Mouse (Mus musculus) CH12.LX (cell line): ENCODE measurements around the gene Tcf25. TPM values are rescaled to one million over a fixed set of nuclear protein-coding genes. Genes with fewer than 3 reads are reported as not detected.

Experiments used
- DNase-seq: peaks from one replicate; pipeline ENCODE4 v3.0.0-alpha.2; 2013; ENCODE audit errors: extremely low read depth
- H3K27ac ChIP-seq: 2 replicates; pipeline ENCODE4 v1.5.1; 2012; ENCODE audit warnings: low read depth, mild to moderate bottlenecking, control low read depth, moderate library complexity; ENCODE audit not compliant: insufficient read depth
- H3K27me3 ChIP-seq: replicated peaks from 2 replicates; pipeline ENCODE3; 2012; ENCODE audit warnings: inconsistent platforms
- H3K36me3 ChIP-seq, 2 experiments: replicated peaks in 1 of 2; 2 replicates each; pipeline versions ENCODE3 to v1.6.1; 2012; ENCODE audit warnings: inconsistent platforms in 1 of 2, low read length in 1 of 2, mild to moderate bottlenecking in 1 of 2, mixed read lengths in 1 of 2, moderate library complexity in 1 of 2; ENCODE audit not compliant: control insufficient read depth in 1 of 2, insufficient read depth in 1 of 2
- H3K4me1 ChIP-seq, 2 experiments: 2 replicates each; pipeline ENCODE4 v1.6.1; 2012; ENCODE audit warnings: inconsistent platforms in 1 of 2, moderate library complexity in 1 of 2; ENCODE audit not compliant: insufficient read depth in 2 of 2, control insufficient read depth in 1 of 2
- H3K4me2 ChIP-seq: 2 replicates; pipeline ENCODE4 v1.6.1; 2012; ENCODE audit warnings: low read depth, mild to moderate bottlenecking, control low read depth; ENCODE audit not compliant: poor library complexity, insufficient read depth, severe bottlenecking
- H3K4me3 ChIP-seq, 3 experiments: fragments of 150-350 bp in 1 of 3; sonication (generic) in 1 of 3; replicated peaks in 1 of 3; 2 replicates each; pipeline versions ENCODE3 to v1.5.1; 2011 to 2012; ENCODE audit warnings: low read depth in 2 of 3, low read length in 2 of 3, mild to moderate bottlenecking in 2 of 3, moderate library complexity in 2 of 3, control low read depth in 1 of 3, improper control_type of control experiment in 1 of 3, inconsistent platforms in 1 of 3, mixed read lengths in 1 of 3; ENCODE audit not compliant: poor library complexity in 1 of 3
- H3K79me2 ChIP-seq: replicated peaks from 2 replicates; pipeline ENCODE4 v1.6.1; 2012; ENCODE audit warnings: mild to moderate bottlenecking, moderate library complexity; ENCODE audit not compliant: control insufficient read depth, poor library complexity, insufficient read depth, severe bottlenecking; ENCODE audit errors: extremely low read depth
- H3K9ac ChIP-seq: 2 replicates; pipeline ENCODE4 v1.6.1; 2012; ENCODE audit warnings: low read depth, mild to moderate bottlenecking, control low read depth, moderate library complexity; ENCODE audit not compliant: insufficient read depth
- H3K9me3 ChIP-seq: replicated peaks from 2 replicates; pipeline ENCODE3; 2012; ENCODE audit warnings: low read length, inconsistent platforms, mixed read lengths
- BHLHE40 ChIP-seq: IDR thresholded peaks from 2 replicates; pipeline ENCODE4 v1.6.1; 2011; ENCODE audit warnings: mild to moderate bottlenecking, low read depth, low read length, improper control_type of control experiment
- EP300 ChIP-seq: IDR thresholded peaks from 2 replicates; pipeline ENCODE4 v1.6.1; 2011; ENCODE audit warnings: low read length, improper control_type of control experiment
- GABPA ChIP-seq: IDR thresholded peaks from 2 replicates; pipeline ENCODE4 v1.6.1; 2012; ENCODE audit warnings: low read depth, low read length, improper control_type of control experiment, inconsistent platforms; ENCODE audit not compliant: insufficient replicate concordance
- IRF4 ChIP-seq: IDR thresholded peaks from 2 replicates; pipeline ENCODE4 v1.6.1; 2014; ENCODE audit warnings: low read depth, mild to moderate bottlenecking, inconsistent platforms, low read length, improper control_type of control experiment
- JUN ChIP-seq: IDR thresholded peaks from 2 replicates; pipeline ENCODE4 v1.6.1; 2011; ENCODE audit warnings: low read depth, mild to moderate bottlenecking, low read length, improper control_type of control experiment, moderate library complexity; ENCODE audit not compliant: insufficient read depth
- JUND ChIP-seq: conservative IDR thresholded peaks from 2 replicates; pipeline ENCODE4 v1.6.1; 2011; ENCODE audit warnings: low read depth, low read length, improper control_type of control experiment
- MAX ChIP-seq: IDR thresholded peaks from 2 replicates; pipeline ENCODE4 v1.6.1; 2011; ENCODE audit warnings: low read length, improper control_type of control experiment
- MAZ ChIP-seq: IDR thresholded peaks from 2 replicates; pipeline ENCODE4 v1.6.1; 2012; ENCODE audit warnings: low read depth, mild to moderate bottlenecking, inconsistent platforms, low read length, improper control_type of control experiment, moderate library complexity
- MXI1 ChIP-seq: IDR thresholded peaks from 2 replicates; pipeline ENCODE4 v1.6.1; 2011; ENCODE audit warnings: mild to moderate bottlenecking, low read depth, low read length, improper control_type of control experiment
- MYC ChIP-seq: IDR thresholded peaks from 2 replicates; pipeline ENCODE4 v1.6.1; 2011; ENCODE audit warnings: low read depth, mild to moderate bottlenecking, improper control_type of control experiment, low read length
- NRF1 ChIP-seq: IDR thresholded peaks from 2 replicates; pipeline ENCODE4 v1.6.1; 2014; ENCODE audit warnings: low read depth, mild to moderate bottlenecking, inconsistent platforms, low read length, improper control_type of control experiment, moderate library complexity
- PAX5 ChIP-seq: IDR thresholded peaks from 2 replicates; pipeline ENCODE4 v1.6.1; 2012; ENCODE audit warnings: low read length, inconsistent platforms, mixed read lengths
- POLR2A ChIP-seq: IDR thresholded peaks from 2 replicates; pipeline ENCODE4 v1.6.1; 2011; ENCODE audit warnings: low read depth, mild to moderate bottlenecking, improper control_type of control experiment, low read length
- POLR2AphosphoS2 ChIP-seq: IDR thresholded peaks from 2 replicates; pipeline ENCODE4 v1.6.1; 2011; ENCODE audit warnings: low read depth, low read length, improper control_type of control experiment
- SIN3A ChIP-seq: IDR thresholded peaks from 2 replicates; pipeline ENCODE4 v1.6.1; 2012; ENCODE audit warnings: low read length, improper control_type of control experiment, inconsistent platforms
- TBP ChIP-seq: conservative IDR thresholded peaks from 2 replicates; pipeline ENCODE4 v1.6.1; 2011; ENCODE audit warnings: low read depth, low read length, improper control_type of control experiment
- USF2 ChIP-seq: conservative IDR thresholded peaks from 2 replicates; pipeline ENCODE4 v1.6.1; 2011; ENCODE audit warnings: low read depth, low read length, improper control_type of control experiment
- ZC3H11A ChIP-seq: IDR thresholded peaks from 2 replicates; pipeline ENCODE4 v1.6.1; 2012; ENCODE audit warnings: low read depth, mild to moderate bottlenecking, inconsistent platforms, low read length, improper control_type of control experiment
- ZKSCAN1 ChIP-seq: IDR thresholded peaks from 2 replicates; pipeline ENCODE4 v1.6.1; 2012; ENCODE audit warnings: low read depth, inconsistent platforms, low read length, improper control_type of control experiment, borderline replicate concordance
- ZMIZ1 ChIP-seq: IDR thresholded peaks from 2 replicates; pipeline ENCODE4 v1.6.1; 2012; ENCODE audit warnings: low read depth, mild to moderate bottlenecking, inconsistent platforms, low read length, improper control_type of control experiment
- ZNF384 ChIP-seq: IDR thresholded peaks from 2 replicates; pipeline ENCODE4 v1.6.1; 2012; ENCODE audit warnings: low read depth, low read length, improper control_type of control experiment, inconsistent platforms
- dilution Hi-C: fragments of 300-500 bp; cut with MboI; formaldehyde crosslinking; loops from 2 replicates; pipeline ENCODE4 v1.14.3; 2020; ENCODE audit warnings: low sequenced_read_pairs; ENCODE audit not compliant: extremely low pct_unique_long_range_greater_than_20kb, extremely low pct_ligation_motif_present
- in situ Hi-C: fragments of 300-500 bp; cut with MboI; formaldehyde crosslinking; loops from 3 replicates; pipeline ENCODE4 v1.14.3; 2019; ENCODE audit warnings: low sequenced_read_pairs, low pct_ligation_motif_present, low pct_unique_long_range_greater_than_20kb, mixed read lengths
- polyA plus RNA-seq: library from polyadenylated mRNA; unstranded; fragments of >175 nt; gene quantifications from 2 replicates; pipeline ENCODE4 v1.2.1, GENCODE M21; 2012; ENCODE audit warnings: low read depth; ENCODE audit not compliant: insufficient read length
- total RNA-seq, 2 experiments: library from RNA; depleted of rRNA; stranded (reverse); fragments of 300-350 nt in 1 of 2; fragments of >200 nt in 1 of 2; gene quantifications; 2 replicates each; pipeline ENCODE4 v1.2.3; 2012 to 2014

Gene Tcf25
- total and polyA plus RNA-seq, 3 experiments: 168 to 393 (median 207) TPM

DNA sequence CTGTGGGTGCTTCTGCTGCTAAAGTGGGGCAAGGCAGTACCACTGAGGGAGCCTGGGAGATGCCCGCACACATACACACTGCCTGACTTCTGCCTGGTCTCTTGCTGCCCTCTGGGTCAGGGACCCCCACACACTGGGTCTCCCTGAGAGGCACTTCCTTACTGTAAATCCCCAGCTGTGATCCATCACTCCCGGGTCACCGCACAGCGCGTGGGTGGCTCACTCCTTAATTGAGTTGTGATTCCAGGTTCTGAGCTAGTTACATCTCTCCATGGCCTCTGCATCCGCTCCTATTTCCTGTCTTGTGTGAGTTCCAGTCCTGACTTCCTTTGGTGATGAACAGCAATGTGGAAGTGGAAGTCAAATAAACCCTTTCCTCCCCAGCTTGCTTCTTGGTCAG, 42.9 kb upstream of the Tcf25 start:
- no peak overlapping the region for H3K4me3 ChIP-seq
- dilution Hi-C loops (no loop called here), in situ Hi-C loops (no loop called here)
- DNase-seq: no peak
- H3K79me2 ChIP-seq: no peaks in the 10 kb centered on the region
- no peak overlapping the region for H3K27ac ChIP-seq
- H3K9ac ChIP-seq: no peak overlapping the region
- peaks cover 8 to 33% of the 10 kb centered on the region in 2 experiments for H3K4me1 ChIP-seq
- H3K4me2 ChIP-seq: no peak overlapping the region
- H3K36me3 ChIP-seq: no peaks in the 10 kb centered on the region
- no peaks in the 10 kb centered on the region for H3K9me3 ChIP-seq
- peaks cover 51% of the 10 kb centered on the region for H3K27me3 ChIP-seq
- TF ChIP-seq ZC3H11A (no peak), JUND (no peak), JUN (no peak), TBP (no peak), POLR2AphosphoS2 (no peak), SIN3A (no peak), NRF1 (no peak), ZNF384 (no peak), MYC (no peak), POLR2A (no peak), PAX5 (no peak), ZKSCAN1 (no peak), MXI1 (no peak), GABPA (no peak), USF2 (no peak)

DNA sequence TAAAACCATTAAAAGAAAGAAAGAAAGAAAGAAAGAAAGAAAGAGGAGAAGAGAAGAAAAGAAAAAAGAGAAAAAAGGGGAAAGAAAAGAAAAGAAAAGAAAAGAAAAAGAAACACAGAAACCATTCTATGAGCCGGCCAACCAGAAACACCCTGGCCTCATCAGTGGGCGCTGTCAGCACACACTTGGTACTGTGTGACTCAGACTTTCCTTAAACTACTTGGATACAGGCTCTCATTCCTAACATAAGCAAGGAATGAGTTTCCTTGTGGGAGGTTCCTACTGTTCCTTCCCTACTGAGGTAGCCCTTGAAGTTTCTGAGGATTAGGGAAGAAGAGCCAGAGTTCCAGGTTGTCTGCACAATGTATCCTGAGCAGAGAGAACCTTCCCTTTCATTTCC, 42.3 kb upstream of the Tcf25 start:
- in situ Hi-C loops: no loop called here
- H3K4me1 ChIP-seq: peaks cover 8 to 33% of the 10 kb centered on the region in 2 experiments
- DNase-seq: no peak
- H3K9ac ChIP-seq: peak overlapping the region; percentile 6
- no peak for TF ChIP-seq ZMIZ1
- TF ChIP-seq MAX: 0 out of 2 replicates have a peak, but pooled peaks have one; percentile 34
- no peak for TF ChIP-seq MAZ
- TF ChIP-seq EP300: peak; percentile 49
- TF ChIP-seq JUND: peak; percentile 87
- 0 out of 2 replicates have a peak, but pooled peaks have one; percentile 4 for TF ChIP-seq BHLHE40
- TF ChIP-seq IRF4: no peak
- dilution Hi-C loops: no loop called here
- peaks cover 50% of the 10 kb centered on the region for H3K27me3 ChIP-seq
- no peaks in the 10 kb centered on the region for H3K79me2 ChIP-seq
- peak overlapping the region in 1 of 3 experiments; percentile 59 for H3K4me3 ChIP-seq
- H3K36me3 ChIP-seq: no peaks in the 10 kb centered on the region
- no peak overlapping the region for H3K27ac ChIP-seq
- no peaks in the 10 kb centered on the region for H3K9me3 ChIP-seq
- peak overlapping the region; percentile 48 for H3K4me2 ChIP-seq
